Mouse (Mus musculus): Measurements from ENCODE around the gene Rgs19.

The Rgs19 gene

DNA sequence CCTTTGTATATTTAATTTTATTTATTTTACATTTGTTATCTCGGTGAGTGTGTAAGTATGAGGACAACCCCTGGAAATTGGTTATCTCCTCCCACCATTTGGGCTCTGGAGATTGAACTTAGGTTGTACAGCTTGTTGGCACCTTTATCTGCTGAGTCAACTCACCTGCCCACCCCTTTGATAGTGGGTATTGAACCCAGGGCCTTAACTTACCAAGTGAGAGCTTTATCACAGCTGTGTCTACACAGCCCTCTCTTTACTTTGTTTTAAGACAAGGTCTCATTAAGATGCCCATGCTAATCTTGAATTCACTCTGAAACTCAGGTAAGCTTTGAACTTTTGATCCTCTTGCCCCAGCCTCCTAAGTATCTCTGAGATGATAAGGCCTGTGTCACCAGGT lies 11.8 kb downstream of the Rgs19 start:
- no peak for DNase-seq

- peak; percentile 53 for DNase-seq
These were observed 13.1 kb downstream of the Rgs19 start for GRCm38 (mm10) chr2:181680716-181681117.

DNA sequence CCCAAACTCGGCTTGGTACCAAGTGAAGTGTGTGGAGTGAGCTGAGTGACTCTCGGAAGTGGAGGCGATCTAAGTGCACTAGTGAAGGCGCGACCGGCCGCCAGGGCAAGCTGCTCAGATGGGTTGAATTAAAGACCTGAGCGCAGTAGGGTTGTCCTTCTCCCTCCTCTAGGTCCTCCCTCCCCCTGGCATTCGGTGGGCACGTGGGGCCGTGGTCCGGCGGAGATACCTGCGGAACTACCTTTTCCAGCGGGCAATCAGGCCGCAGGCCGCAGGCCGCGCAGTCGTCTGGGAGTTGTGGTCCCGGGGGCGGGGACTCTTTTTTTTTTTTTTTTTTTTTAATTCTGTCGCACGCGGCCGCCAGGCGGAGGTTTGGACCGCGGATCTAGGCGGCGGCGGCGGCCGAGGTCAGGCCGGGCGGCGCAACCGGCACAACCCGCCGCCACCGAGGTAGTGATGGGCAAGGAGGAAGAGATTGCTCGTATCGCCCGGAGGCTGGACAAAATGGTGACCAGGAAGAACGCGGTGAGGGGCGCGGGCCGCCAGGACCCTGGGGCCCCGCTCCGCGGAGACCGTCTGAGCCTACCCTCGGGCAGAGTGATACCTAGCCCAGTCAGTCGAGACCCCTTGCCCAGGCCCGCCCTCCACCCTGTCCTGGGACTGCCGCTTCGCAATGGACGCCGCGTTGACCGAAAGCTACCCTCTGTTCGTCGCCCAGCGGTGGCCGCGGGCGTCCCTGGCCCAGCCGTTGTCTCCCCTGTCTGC lies 13.6 kb downstream of the Rgs19 start, which contains the start of gene Tcea2:
Tcea2 (plus strand) TSS at position 360 of the 765 bp plus-strand sequence.
- DNase-seq = peak; percentile 83

DNA sequence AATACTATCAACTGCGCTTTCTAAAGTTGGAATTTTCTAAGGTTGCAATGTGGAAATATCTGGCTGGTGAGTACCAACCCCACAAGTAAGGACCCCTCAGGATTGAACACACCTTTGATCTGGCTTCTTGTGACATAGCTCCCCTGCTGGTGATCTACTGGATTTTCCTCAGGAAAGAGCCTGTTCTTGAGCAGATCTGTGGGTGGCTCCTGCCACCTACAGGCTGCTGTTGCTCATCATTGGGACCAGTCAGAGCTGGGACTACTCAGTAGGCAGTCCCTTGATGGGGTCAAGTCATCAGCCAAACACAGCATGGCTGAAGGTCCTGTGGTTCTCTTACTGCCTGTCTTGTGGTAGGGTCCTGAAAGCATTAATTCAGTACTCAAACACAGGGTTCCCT lies 15.0 kb downstream of the Rgs19 start:
- DNase-seq = peak; percentile 82

DNA sequence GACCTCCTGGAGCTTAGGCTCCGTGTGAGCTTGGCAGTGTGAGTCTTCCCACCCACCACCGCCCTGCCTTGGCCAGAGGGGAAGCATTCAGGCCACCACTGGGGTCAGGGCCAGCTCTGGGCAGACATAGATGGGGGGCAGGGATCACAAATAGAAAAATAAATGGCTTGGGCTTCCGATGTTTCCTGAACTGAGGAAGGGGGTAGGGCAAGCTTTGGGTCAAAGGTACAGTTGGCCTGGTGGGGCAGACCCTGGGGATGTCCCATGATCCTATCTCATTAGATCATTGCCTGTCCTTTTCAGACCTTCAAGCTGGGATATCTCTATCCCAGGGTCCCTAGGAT lies 16.1 kb downstream of the Rgs19 start:
- no peak for DNase-seq

GRCm38 (mm10) chr2:181677096-181677754 lies 16.6 kb downstream of the Rgs19 start:
- no peak for DNase-seq

- no peak for DNase-seq
These were observed 17.4 kb downstream of the Rgs19 start for GRCm38 (mm10) chr2:181676424-181676823.

DNA sequence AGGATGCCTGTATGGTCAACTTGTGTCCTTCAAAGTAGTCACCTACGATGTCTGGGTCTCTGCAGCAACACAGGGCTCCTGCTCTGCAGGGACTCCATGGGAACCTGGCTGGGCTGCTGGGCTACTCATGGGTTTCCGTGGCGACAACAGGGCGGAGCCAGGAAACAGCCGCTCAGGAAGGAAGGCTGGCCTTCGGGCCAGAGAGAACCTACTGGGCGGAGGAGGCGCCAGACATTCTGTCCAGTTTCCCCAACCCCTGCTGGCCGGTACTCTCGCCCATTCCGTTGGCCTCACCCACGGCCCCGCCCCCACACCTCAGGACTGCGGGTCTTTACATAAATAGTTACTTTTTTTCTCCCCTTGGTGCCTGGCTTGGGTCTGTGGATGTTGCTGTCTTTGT lies 18.3 kb downstream of the Rgs19 start:
- no peak for DNase-seq

DNA sequence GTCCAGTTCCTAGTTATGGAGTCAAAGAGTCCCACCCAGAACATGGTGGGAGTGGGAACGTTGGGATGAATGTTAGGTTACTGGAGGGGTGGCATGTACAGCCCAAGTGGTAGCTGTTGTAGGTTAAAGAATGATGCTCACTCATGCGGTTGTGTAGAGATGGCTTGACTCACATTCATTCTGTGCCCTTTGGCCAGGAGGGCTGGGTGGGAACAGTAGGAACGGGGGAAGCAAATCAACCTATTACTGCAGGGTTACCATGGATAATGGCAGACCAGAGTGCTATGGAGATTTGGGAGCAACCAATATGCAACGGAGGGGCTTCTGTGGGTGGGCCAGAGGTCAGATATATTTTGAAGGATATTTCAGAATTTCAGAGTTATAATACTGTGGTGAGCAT lies 18.8 kb downstream of the Rgs19 start:
- no peak for DNase-seq

GRCm38 (mm10) chr2:181673501-181673900 lies 20.3 kb downstream of the Rgs19 start:
- DNase-seq = no peak

- DNase-seq = no peak
These were observed 21.8 kb downstream of the Rgs19 start for GRCm38 (mm10) chr2:181671984-181672383.

DNA sequence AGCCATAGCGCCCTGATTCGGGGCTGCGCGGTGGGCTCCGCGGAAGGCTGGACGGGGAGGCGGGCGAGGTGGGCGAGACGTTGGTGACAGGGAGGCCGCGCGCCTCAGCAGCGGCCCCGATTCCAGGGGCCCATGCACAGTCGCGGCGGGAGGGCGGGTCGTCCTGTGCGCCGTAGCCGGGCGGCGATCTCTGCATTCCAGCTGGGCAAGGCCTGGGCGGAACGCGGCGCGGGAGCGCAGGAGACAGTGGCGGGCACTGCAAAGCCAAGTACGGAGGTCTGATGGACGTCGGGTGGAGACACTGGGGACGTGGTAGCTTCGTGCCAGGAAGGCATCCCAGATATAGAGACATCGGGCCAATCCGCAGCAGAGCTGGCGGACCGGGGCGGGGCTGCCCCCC lies 22.5 kb downstream of the Rgs19 start, which contains the start of gene Sox18:
Sox18 (minus strand) TSS at position 315 of the 400 bp plus-strand sequence.
- DNase-seq = no peak

DNA sequence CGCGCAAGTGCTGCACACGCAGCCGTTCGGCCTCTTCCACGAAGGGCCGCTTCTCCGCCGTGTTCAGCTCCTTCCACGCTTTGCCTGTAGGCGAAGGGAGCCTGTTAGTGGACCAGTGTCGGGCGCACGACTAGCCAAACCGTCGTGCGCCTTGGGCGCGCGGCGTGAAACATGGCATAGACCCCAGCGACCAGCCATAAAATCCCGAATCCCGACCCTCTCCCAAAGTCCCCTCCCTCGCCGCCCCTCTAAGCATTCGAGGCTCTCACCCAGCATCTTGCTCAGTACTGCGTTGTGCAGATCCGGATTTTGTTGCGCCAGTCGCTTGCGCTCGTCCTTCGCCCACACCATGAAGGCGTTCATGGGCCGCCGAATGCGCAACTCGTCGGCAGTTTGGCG lies 22.9 kb downstream of the Rgs19 start:
- no peak for DNase-seq

GRCm38 (mm10) chr2:181670285-181670912 lies 23.4 kb downstream of the Rgs19 start:
- no peak for DNase-seq

DNA sequence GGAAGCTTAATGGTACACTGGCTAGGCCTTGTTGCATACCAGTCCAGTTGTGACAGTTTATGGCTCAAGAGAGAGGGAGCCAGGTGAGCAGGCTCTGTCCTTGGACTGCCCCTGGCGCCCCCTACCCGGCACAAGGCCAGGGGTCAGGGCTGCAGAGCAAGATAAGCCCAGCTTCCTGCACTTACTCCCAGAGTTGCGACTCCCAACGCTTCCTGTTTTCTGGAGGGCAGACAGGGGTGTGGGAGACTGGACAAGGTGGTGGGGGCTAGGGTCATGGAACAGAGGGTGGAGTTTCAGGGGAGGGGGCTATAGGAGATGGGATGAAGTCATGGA lies 30.5 kb downstream of the Rgs19 start:
- DNase-seq = no peak

GRCm38 (mm10) chr2:181662620-181663297 lies 31.0 kb downstream of the Rgs19 start:
- DNase-seq = no peak

- DNase-seq = peak; percentile 83
These were observed 34.1 kb downstream of the Rgs19 start for GRCm38 (mm10) chr2:181659609-181660055.

GRCm38 (mm10) chr2:181658930-181659555 lies 34.7 kb downstream of the Rgs19 start:
- no peak for DNase-seq

GRCm38 (mm10) chr2:181658528-181658927 lies 35.2 kb downstream of the Rgs19 start:
- no peak for DNase-seq

DNA sequence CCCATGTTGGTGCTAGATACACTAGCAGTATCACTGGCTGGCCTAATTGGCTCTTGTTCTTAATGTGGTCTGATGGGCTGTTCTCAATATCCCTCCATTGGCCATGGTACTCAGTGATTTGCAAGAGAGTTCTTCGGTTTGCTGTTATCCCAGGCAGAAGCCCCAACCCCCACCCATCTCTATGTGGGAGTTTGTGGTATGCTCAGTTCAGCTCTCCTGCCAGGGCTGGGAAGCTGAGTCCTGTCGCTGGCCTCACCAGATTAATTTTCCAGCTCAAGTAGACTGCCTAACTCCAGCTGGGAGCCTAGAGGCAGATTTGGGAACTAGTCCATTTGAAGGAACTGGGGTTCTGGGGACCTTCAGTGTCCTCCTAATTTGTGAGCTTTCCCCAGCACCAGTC lies 36.3 kb downstream of the Rgs19 start:
- no peak for DNase-seq

GRCm38 (mm10) chr2:181656734-181657133 lies 37.0 kb downstream of the Rgs19 start, which contains the start of gene Gm29797:
Gene Gm29797 (plus strand): TSS chr2:181657034.
- DNase-seq = no peak

DNA sequence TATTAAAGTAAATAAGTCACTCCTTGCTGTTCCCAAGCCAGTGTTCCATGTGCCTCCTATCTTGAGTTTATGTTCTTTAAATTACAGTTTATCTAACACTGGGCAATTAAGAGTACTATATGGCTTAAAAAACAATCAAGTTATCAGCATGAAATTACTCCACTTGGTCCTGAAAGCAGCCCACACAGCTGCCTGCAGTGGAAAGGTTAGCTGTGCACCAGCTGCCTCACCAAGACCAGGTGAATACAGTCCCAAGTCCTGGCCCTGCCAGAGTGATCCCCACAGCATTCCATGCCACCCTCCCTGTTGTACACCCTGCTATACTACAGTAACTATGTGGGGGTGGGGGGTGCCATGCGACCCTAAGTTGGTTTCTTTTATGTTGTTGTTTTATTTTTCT lies 40.3 kb downstream of the Rgs19 start:
- no peak for DNase-seq

DNA sequence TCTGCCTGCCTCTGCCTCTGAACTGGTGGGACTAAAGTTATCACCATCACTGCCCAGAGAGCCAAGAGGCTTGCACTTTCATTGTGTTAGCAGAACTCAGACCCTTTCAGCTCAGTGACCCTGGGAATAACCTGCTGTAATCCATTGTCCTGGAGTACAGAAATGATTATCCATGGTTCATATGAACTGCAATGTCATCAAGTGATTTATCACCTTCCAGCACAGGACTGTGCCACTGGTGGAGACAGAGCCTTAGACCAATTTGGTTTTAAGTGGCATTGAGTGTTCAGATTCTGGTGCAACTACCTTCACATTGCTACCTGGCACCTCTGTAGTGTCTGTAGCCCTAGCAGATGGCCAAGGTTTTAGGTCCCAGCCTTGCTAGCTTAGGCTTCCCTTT lies 40.7 kb downstream of the Rgs19 start:
- DNase-seq = no peak

Data from cerebellum, adult 9-10 months (tissue).